Mouse (Mus musculus) limb, embryonic 15.5 days (tissue): ENCODE results near the gene Klrc3. TPM values are rescaled to one million over a fixed set of nuclear protein-coding genes. Genes with fewer than 3 reads are reported as not detected.
"Not testable (repeated sequence)": the region's sequence is repeated elsewhere in the genome, so short reads cannot be mapped to it uniquely, and the experiment has no call there.

Experiments used
- ATAC-seq: fragments of 200-750 bp; cut with Nextera tagmentation; 2 replicates; pipeline ENCODE4 v1.8.0; 2017; ENCODE audit warnings: low read depth, moderate TSS enrichment; ENCODE audit not compliant: insufficient number of reproducible peaks, low FRiP score, low TSS enrichment
- H3K27ac ChIP-seq: fragments of 300-500 bp; sonication (generic); 2 replicates; pipeline ENCODE4 v1.5.1; 2015; ENCODE audit warnings: moderate library complexity, mild to moderate bottlenecking, inconsistent platforms
- H3K27me3 ChIP-seq: fragments of 300-500 bp; sonication (generic); 2 replicates; pipeline ENCODE4 v1.6.1; 2015; ENCODE audit warnings: inconsistent platforms
- H3K36me3 ChIP-seq: fragments of 300-500 bp; sonication (generic); 2 replicates; pipeline ENCODE4 v1.6.1; 2015; ENCODE audit warnings: inconsistent platforms
- H3K4me1 ChIP-seq: fragments of 300-500 bp; sonication (generic); 2 replicates; pipeline ENCODE4 v1.6.1; 2015; ENCODE audit warnings: inconsistent platforms
- H3K4me2 ChIP-seq: fragments of 300-500 bp; sonication (generic); 2 replicates; pipeline ENCODE4 v1.6.1; 2015; ENCODE audit warnings: mild to moderate bottlenecking, inconsistent platforms
- H3K4me3 ChIP-seq: fragments of 300-500 bp; sonication (generic); 2 replicates; pipeline ENCODE4 v1.5.1; 2015; ENCODE audit warnings: mild to moderate bottlenecking, inconsistent platforms
- H3K9ac ChIP-seq: fragments of 300-500 bp; sonication (generic); 2 replicates; pipeline ENCODE4 v1.6.1; 2015; ENCODE audit warnings: inconsistent platforms
- H3K9me3 ChIP-seq: fragments of 300-500 bp; sonication (generic); 2 replicates; pipeline ENCODE4 v1.6.1; 2016; ENCODE audit warnings: inconsistent platforms
- WGBS: fragments of 180-500 bp; shearing (Covaris S2); methylation state at CpG from one replicate; pipeline ENCODE4 v1.1.7; 2015; 5-methylcytosine and 5-hydroxymethylcytosine counted together
- polyA plus RNA-seq: library from polyadenylated mRNA; unstranded; fragments of >200 nt; fragmentation: Nextera tagmentation; extraction: Ambion mirVana; gene quantifications from 2 replicates; pipeline ENCODE4 v1.2.1, GENCODE M21; 2015

Gene Klrc3
- not detected in 2 replicates for polyA plus RNA-seq

DNA sequence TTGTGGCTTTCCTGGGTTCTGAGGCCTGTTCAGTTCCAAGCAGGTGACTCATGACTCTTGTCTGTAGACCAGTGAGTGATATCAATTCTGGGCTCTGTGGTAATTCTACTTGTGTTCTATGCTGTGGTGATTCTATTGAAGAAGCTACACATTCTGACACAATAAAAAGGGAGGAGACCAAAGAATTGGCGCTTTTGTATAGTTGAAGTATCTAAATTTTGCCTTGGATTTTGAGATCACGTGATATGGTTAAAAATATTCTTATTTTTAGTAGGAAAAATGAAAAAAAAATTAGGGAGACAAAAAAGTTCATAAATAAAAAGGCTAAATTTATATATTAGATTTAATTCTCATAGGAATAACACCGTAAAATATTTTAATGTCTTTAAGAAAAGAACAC, at the start of gene Klrc3:
Gene Klrc3 (minus strand): TSS at position 101 of the 400 bp plus-strand sequence.
- not testable (repeated sequence) for H3K27ac ChIP-seq, H3K4me3 ChIP-seq, H3K4me1 ChIP-seq, H3K36me3 ChIP-seq, H3K9me3 ChIP-seq, H3K4me2 ChIP-seq, H3K27me3 ChIP-seq, ATAC-seq, H3K9ac ChIP-seq
- WGBS: 86% methylated on average over 3 of the region's 3 CpGs

DNA sequence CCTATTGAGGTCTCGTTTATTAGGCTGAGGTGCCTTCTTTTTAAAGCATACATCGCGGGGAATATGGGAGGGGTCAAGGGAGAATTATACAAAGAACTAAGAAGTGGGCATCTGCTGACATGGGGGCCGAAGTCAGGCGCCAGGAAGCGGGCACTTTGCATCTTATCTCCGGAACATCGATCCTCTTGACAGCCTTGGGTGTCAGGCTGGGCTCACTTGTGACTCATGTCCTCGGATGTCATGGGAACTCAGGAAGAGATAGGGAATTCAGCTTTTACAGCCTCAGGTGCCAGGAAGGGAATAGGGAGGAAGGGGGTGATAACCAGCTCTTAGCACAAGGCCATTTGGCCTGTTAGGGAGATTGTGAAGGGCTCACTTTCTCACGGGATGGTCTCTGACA, 48.3 kb upstream of the Klrc3 start:
- H3K4me1 ChIP-seq, H3K4me2 ChIP-seq, H3K27ac ChIP-seq, H3K9ac ChIP-seq, H3K9me3 ChIP-seq, ATAC-seq, H3K36me3 ChIP-seq, H3K27me3 ChIP-seq, H3K4me3 ChIP-seq: not testable (repeated sequence)
- WGBS: 71% methylated on average over 10 of the region's 10 CpGs

DNA sequence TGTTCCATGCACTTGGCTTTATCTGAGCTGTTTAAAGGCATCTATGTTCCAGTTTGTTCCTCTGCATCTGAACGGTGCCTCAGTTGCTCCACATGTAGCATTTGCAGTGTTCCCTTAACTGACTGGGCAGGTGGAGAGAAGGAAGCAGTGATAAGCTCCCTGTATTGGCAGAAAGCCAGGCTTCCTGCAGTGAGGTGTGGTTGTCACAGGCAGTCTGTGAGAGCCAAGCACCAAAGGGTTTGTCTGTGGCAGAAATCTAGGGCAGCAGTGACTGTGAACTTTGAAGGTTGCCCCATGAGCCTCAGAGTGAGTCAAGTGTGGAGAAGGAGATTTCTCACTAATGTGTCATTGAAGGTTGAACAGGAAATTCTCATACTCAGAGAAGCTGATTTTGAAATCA, 37.2 kb upstream of the Klrc3 start:
- 72% methylated on average over 1 of the region's 1 CpGs for WGBS
- no peak overlapping the region for H3K27ac ChIP-seq
- H3K9ac ChIP-seq: no peak overlapping the region
- no peaks in the 10 kb centered on the region for H3K9me3 ChIP-seq
- no peaks in the 10 kb centered on the region for H3K4me1 ChIP-seq
- H3K36me3 ChIP-seq: no peaks in the 10 kb centered on the region
- H3K4me2 ChIP-seq: no peak overlapping the region
- H3K27me3 ChIP-seq: no peaks in the 10 kb centered on the region
- no peak for ATAC-seq
- H3K4me3 ChIP-seq: no peak overlapping the region

DNA sequence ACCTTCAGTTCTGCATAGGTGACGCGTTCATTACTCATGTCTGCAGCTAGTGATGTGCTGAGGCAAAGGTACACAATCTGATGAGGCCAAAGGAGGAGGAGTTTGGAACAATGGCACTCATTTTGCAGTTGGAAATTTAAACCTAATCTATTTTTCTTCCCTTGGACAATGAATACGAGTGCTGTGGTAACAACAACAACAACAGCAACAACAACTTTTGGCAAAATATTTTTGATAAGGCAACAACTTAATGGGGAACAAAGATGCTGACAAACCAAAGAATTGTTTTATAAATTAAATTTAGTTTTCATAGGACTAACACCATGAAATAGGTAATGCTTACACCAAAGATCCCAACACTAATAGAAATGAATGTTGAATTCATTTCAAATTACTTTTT, 35.7 kb upstream of the Klrc3 start, which contains the start of gene Klrc1:
Gene Klrc1 (minus strand): TSS at position 101 of the 400 bp plus-strand sequence.
- ATAC-seq: no peak
- H3K27ac ChIP-seq: no peak within 1 kb of the TSS

DNA sequence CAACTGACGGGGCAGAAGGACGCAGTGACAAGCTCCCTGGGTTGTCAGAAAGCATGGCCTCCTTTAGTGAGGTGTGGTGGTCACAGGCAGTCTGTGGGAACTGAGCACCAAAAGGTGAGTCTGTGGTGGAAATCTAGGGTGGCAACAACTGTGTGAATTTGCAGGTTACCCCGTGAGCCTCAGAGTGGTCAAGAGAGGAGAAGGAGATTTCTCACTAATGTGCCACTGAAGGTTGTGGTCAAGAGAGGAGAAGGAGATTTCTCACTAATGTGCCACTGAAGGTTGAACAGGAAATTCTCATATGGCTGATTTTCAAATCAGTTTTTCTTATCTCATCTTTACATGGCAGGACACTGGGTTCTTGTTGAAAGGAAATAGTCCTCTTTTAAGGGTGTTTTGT, 18.2 kb upstream of the Klrc3 start:
- no CpG with 5 or more reads among the region's 3 CpGs for WGBS

More for the DNA sequence above, 35.7 kb upstream of the Klrc3 start, which contains the start of gene Klrc1:
- Histone ChIP-seq H3K4me3 (no peak within 1 kb of the TSS), H3K4me1 (no peaks in the 10 kb centered on the region), H3K36me3 (no peaks in the 10 kb centered on the region), H3K27me3 (no peaks in the 10 kb centered on the region), H3K4me2 (no peak within 1 kb of the TSS), H3K9me3 (no peaks in the 10 kb centered on the region), H3K9ac (no peak within 1 kb of the TSS)
- 83% methylated on average over 3 of the region's 3 CpGs for WGBS

DNA sequence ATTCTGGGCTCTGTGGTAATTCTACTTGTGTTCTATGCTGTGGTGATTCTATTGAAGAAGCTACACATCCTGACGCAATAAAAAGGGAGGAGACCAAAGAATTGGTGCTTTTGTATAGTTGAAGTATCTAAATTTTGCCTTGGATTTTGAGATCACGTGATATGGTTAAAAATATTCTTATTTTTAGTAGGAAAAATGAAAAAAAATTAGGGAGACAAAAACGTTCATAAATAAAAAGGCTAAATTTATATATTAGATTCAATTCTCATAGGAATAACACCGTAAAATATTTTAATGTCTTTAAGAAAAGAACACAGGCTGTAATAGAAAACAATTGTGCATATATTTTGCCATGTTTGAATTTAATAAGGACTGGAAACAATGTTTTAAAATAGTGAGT, 17.5 kb upstream of the Klrc3 start, which contains the start of gene Klrc2:
Gene Klrc2 (minus strand): TSS at position 101 of the 400 bp plus-strand sequence.
- not testable (repeated sequence) for H3K27ac ChIP-seq, H3K4me1 ChIP-seq, H3K9me3 ChIP-seq, H3K4me2 ChIP-seq, ATAC-seq, H3K36me3 ChIP-seq, H3K27me3 ChIP-seq, H3K4me3 ChIP-seq, H3K9ac ChIP-seq
- WGBS: 72% methylated on average over 4 of the region's 4 CpGs

More for the DNA sequence above, 18.2 kb upstream of the Klrc3 start:
- not testable (repeated sequence) for H3K27ac ChIP-seq, H3K36me3 ChIP-seq, H3K4me2 ChIP-seq, H3K4me3 ChIP-seq, H3K9ac ChIP-seq, H3K9me3 ChIP-seq, ATAC-seq, H3K4me1 ChIP-seq, H3K27me3 ChIP-seq

DNA sequence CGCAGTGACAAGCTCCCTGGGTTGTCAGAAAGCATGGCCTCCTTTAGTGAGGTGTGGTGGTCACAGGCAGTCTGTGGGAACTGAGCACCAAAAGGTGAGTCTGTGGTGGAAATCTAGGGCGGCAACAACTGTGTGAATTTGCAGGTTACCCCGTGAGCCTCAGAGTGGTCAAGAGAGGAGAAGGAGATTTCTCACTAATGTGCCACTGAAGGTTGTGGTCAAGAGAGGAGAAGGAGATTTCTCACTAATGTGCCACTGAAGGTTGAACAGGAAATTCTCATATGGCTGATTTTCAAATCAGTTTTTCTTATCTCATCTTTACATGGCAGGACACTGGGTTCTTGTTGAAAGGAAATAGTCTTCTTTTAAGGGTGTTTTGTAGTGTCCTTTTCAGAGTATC, 917 bp upstream of the Klrc3 start:
- not testable (repeated sequence) for H3K9ac ChIP-seq, H3K27ac ChIP-seq, H3K4me2 ChIP-seq, H3K27me3 ChIP-seq, H3K9me3 ChIP-seq, H3K36me3 ChIP-seq, ATAC-seq, H3K4me3 ChIP-seq, H3K4me1 ChIP-seq
- 75% methylated on average over 2 of the region's 3 CpGs for WGBS

DNA sequence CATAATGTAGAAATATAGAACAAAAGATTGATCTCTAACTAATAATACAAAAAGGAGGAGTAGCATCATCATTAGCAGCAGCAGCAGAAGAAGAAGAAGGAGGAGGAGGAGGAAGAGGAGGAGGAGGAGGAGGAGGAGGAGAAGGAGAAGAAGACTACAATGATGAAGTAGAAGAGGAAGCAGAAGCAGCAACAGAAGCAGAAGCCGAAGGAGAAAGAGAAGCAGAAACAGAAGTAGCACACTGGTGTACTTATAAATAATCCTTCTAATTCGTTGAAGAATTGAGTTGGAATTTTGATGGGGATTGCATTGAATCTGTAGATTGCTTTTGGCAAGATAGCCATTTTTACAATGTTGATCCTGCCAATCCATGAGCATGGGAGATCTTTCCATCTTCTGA, 12.1 kb downstream of the Klrc3 start:
- not testable (repeated sequence) for H3K4me3 ChIP-seq, H3K27me3 ChIP-seq, H3K27ac ChIP-seq, ATAC-seq, H3K4me2 ChIP-seq, H3K9me3 ChIP-seq, H3K9ac ChIP-seq, H3K36me3 ChIP-seq, H3K4me1 ChIP-seq
- 83% methylated on average over 2 of the region's 2 CpGs for WGBS

DNA sequence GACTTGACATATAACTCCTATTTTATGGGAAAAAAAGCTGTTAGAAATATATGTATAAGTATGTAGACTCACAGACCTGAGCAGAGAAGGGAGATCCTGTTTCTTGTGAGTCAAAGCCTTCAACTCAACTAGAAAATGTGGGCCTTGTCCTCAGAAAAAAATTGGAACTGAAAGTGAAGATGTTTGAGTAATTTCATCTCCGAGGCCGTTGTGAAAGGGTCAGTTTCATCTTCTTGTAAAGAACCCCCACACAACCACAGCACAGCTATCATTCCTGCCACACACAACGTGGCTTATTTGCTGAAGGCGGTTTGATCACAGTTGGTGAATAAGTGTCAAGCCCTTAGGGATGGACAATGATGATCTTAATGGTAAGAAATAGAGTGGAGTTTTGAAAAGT, 19.4 kb downstream of the Klrc3 start, which contains the start of gene Klrk1:
Gene Klrk1 (minus strand): TSS at position 130 of the 400 bp plus-strand sequence.
- H3K9ac ChIP-seq: no peak within 1 kb of the TSS
- H3K36me3 ChIP-seq: no peaks in the 10 kb centered on the region
- H3K4me1 ChIP-seq: no peaks in the 10 kb centered on the region
- H3K9me3 ChIP-seq: no peaks in the 10 kb centered on the region
- no peak within 1 kb of the TSS for H3K4me3 ChIP-seq
- H3K27ac ChIP-seq: no peak within 1 kb of the TSS
- no peaks in the 10 kb centered on the region for H3K27me3 ChIP-seq
- no peak within 1 kb of the TSS for H3K4me2 ChIP-seq
- 75% methylated on average over 4 of the region's 4 CpGs for WGBS
- no peak for ATAC-seq

DNA sequence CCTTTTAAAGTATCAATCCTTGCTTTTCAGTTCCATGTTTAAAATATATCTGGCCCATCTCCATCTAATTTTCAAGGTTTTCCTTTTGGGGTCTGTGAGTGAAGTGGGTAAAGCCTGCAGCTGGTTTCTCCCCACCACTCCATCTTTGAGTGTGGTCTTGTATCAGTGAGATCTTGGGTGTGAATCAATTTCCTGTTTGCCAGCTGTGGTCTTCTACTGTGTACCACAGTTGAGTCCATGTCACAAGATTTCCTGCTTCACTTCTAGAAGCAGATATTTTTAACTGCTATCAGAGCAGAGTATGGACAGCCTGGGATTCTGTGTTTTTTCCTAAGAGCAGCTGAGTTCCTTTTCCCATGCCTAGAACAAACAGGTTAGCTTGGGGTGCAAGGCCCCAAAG, 34.8 kb downstream of the Klrc3 start:
- ATAC-seq: no peak
- H3K4me3 ChIP-seq: no peak overlapping the region
- H3K27ac ChIP-seq: no peak overlapping the region
- H3K27me3 ChIP-seq: no peaks in the 10 kb centered on the region
- H3K4me2 ChIP-seq: no peak overlapping the region
- H3K4me1 ChIP-seq: no peaks in the 10 kb centered on the region
- H3K9me3 ChIP-seq: no peaks in the 10 kb centered on the region
- H3K9ac ChIP-seq: no peak overlapping the region
- H3K36me3 ChIP-seq: no peaks in the 10 kb centered on the region

DNA sequence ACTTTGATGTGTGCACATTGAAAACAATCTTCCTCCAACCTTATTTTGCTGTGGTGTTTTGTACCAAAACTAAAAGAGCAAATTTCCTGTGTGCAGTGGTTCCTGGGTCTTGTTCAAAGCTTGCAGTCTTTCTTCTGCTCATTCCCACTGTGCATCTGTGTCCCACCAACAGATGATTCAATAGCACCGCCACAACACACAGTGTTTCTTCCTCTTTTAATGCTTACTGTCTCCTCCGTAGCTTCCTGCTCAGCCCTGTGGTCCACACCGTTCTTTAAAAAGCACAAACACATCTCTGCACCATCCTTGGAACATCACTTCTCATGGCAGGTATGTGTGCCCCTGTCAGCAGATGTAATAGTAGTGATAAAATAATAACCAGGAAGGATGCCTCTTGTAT, 51.6 kb downstream of the Klrc3 start, which contains the start of gene Klrd1:
Gene Klrd1 (plus strand): TSS at position 275 of the 400 bp plus-strand sequence.
- Histone ChIP-seq H3K36me3 (no peaks in the 10 kb centered on the region), H3K4me1 (no peaks in the 10 kb centered on the region), H3K4me3 (no peak within 1 kb of the TSS), H3K9ac (no peak within 1 kb of the TSS), H3K9me3 (no peaks in the 10 kb centered on the region), H3K27me3 (no peaks in the 10 kb centered on the region), H3K27ac (no peak within 1 kb of the TSS), H3K4me2 (no peak within 1 kb of the TSS)
- 78% methylated on average over 3 of the region's 3 CpGs for WGBS
- ATAC-seq: no peak
